Mouse (Mus musculus) small intestine, adult 2 months (tissue): ENCODE data around the gene Clk3. TPM values are rescaled to one million over a fixed set of nuclear protein-coding genes. Genes with fewer than 3 reads are reported as not detected.

Source experiments
- H3K27ac ChIP-seq: fragments of 200-500 bp; 2 replicates; pipeline ENCODE4 v1.5.1; 2012; ENCODE audit warnings: low read depth, low read length, control low read depth, inconsistent platforms; ENCODE audit not compliant: insufficient read depth
- H3K27me3 ChIP-seq: fragments of 200-500 bp; 2 replicates; pipeline ENCODE4 v1.6.1; 2012; ENCODE audit warnings: mild to moderate bottlenecking, moderate library complexity, low read length, inconsistent platforms; ENCODE audit not compliant: control insufficient read depth, insufficient read depth
- H3K36me3 ChIP-seq: fragments of 200-500 bp; 2 replicates; pipeline ENCODE4 v1.6.1; 2012; ENCODE audit warnings: mild to moderate bottlenecking, low read length, control low read depth, inconsistent platforms; ENCODE audit not compliant: control insufficient read depth, insufficient read depth
- H3K4me1 ChIP-seq: fragments of 200-500 bp; 2 replicates; pipeline ENCODE4 v1.6.1; 2012; ENCODE audit warnings: low read length, inconsistent platforms, mixed read lengths; ENCODE audit not compliant: control insufficient read depth, insufficient read depth, insufficient read length
- H3K4me3 ChIP-seq: fragments of 200-500 bp; 2 replicates; pipeline ENCODE4 v1.5.1; 2012; ENCODE audit warnings: low read depth, mild to moderate bottlenecking, control low read depth, inconsistent platforms, low read length, moderate library complexity
- CTCF ChIP-seq: fragments of 200-500 bp; IDR thresholded peaks from 2 replicates; pipeline ENCODE4 v1.5.1; 2012; ENCODE audit warnings: low read depth, mild to moderate bottlenecking, control low read depth, inconsistent platforms, low read length, moderate library complexity, mixed read lengths; ENCODE audit not compliant: insufficient replicate concordance, insufficient read length; ENCODE audit errors: extremely low read depth
- POLR2A ChIP-seq: fragments of 200-500 bp; IDR thresholded peaks from 2 replicates; pipeline ENCODE4 v1.6.1; 2012; ENCODE audit warnings: low read depth, mild to moderate bottlenecking, control low read depth, inconsistent platforms, low read length, moderate library complexity
- WGBS: fragments of 180-500 bp; shearing (Covaris S2); methylation state at CpG from one replicate; pipeline ENCODE4 v1.1.7; 2018; 5-methylcytosine and 5-hydroxymethylcytosine counted together
- polyA plus RNA-seq: library from polyadenylated mRNA; depleted of rRNA; stranded (reverse); fragments of >200 nt; gene quantifications from 2 replicates; pipeline ENCODE4 v1.2.3, GENCODE M21; 2012

Clk3 gene
- polyA plus RNA-seq, 1 experiment, result 66.1 TPM

GRCm38 (mm10) chr9:57797456-57797855 lies 31.8 kb upstream of the Clk3 start:
- Histone ChIP-seq H3K4me3 (no peak overlapping the region), H3K27ac (no peak overlapping the region), H3K27me3 (no peaks in the 10 kb centered on the region), H3K36me3 (peaks cover 47% of the 10 kb centered on the region), H3K4me1 (peaks cover 5% of the 10 kb centered on the region; the same call in 1 of the 2 replicates)
- TF ChIP-seq CTCF (no peak), POLR2A (no peak)
- WGBS, result 87% methylated on average over 8 of the region's 8 CpGs

GRCm38 (mm10) chr9:57789733-57790132 lies 24.1 kb upstream of the Clk3 start:
- Histone ChIP-seq H3K27ac (no peak overlapping the region), H3K4me1 (peaks cover 3% of the 10 kb centered on the region; the same call in 1 of the 2 replicates), H3K27me3 (no peaks in the 10 kb centered on the region), H3K36me3 (peaks cover 27% of the 10 kb centered on the region), H3K4me3 (no peak overlapping the region)
- TF ChIP-seq CTCF (no peak), POLR2A (no peak)
- WGBS, result 81% methylated on average over 3 of the region's 3 CpGs

DNA sequence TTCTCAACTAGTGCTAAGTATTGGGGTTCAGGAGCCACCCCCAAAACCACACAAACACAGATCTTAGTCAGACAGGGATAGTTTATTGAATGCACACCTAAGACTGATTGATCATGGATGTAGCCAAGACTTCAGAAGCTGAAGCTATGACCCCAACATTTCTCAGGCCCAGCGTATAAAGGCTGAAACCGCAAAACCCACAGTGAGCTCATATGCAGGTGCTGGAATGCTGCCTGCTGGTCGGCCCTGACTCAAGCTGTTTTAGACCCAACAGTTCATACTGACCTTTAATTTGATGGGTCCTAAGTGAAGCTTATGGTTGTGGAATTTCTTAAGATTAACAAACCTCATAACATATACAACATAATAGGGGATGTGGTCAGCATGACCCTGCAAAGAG lies 17.0 kb upstream of the Clk3 start:
- H3K36me3 ChIP-seq, result no peaks in the 10 kb centered on the region
- TF ChIP-seq POLR2A (no peak), CTCF (no peak)
- no peak overlapping the region for H3K27ac ChIP-seq
- H3K4me3 ChIP-seq, result no peak overlapping the region
- peaks cover 3% of the 10 kb centered on the region; the same call in 1 of the 2 replicates for H3K4me1 ChIP-seq
- 87% methylated on average over 3 of the region's 3 CpGs for WGBS
- H3K27me3 ChIP-seq, result no peaks in the 10 kb centered on the region

GRCm38 (mm10) chr9:57775736-57776135 lies 10.1 kb upstream of the Clk3 start:
- H3K36me3 ChIP-seq, result no peaks in the 10 kb centered on the region
- H3K27me3 ChIP-seq, result no peaks in the 10 kb centered on the region
- H3K4me3 ChIP-seq, result no peak overlapping the region
- TF ChIP-seq CTCF (no peak), POLR2A (no peak)
- no peak overlapping the region for H3K27ac ChIP-seq
- WGBS, result 68% methylated on average over 4 of the region's 4 CpGs
- H3K4me1 ChIP-seq, result no peaks in the 10 kb centered on the region; the same call in 1 of the 2 replicates

DNA sequence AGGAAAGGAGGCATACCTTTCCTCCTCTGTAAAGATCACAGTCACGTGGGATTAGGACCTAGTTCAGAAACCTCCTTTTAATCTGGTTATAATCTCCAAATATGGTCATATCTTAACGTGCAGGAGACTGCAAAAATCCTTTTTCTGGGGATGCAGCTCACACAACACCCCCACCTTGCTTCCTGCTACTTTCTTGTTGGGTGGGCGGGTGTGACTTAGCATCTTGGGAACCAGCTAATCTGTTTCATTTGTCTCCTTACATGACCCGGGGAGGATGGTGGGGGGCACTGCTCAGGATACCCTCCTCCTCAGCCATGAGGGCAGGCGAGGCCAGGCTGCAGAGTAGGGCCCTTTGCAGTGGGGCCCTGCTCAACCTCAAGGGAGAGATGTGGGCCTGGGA lies 9.4 kb upstream of the Clk3 start:
- no peak for TF ChIP-seq POLR2A
- no peak for TF ChIP-seq CTCF
- Histone ChIP-seq H3K36me3 (no peaks in the 10 kb centered on the region), H3K4me3 (no peak overlapping the region), H3K27ac (no peak overlapping the region), H3K4me1 (no peaks in the 10 kb centered on the region; the same call in 1 of the 2 replicates), H3K27me3 (no peaks in the 10 kb centered on the region)
- WGBS, result 77% methylated on average over 5 of the region's 5 CpGs

DNA sequence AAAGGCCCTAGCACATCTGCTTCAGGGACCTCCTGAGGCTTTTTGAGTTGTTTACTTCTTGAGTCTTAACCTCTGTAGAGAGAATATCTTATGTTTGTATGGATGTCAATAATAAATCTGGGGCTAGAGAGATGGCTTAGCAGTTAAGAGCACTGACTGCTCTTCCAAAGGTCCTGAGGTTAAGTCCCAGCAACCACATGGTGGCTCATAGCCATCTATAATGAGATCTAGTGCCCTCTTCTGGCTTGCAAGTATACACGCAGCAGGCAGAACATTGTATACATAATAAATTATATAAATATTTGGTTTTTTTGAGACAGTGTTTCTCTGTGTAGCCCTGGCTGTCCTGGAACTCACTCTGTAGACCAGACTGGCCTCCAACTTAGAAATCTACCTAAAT lies 8.5 kb upstream of the Clk3 start:
- no peaks in the 10 kb centered on the region; the same call in 1 of the 2 replicates for H3K4me1 ChIP-seq
- no peak for TF ChIP-seq POLR2A
- TF ChIP-seq CTCF, result no peak
- H3K27me3 ChIP-seq, result no peaks in the 10 kb centered on the region
- no peak overlapping the region for H3K27ac ChIP-seq
- H3K4me3 ChIP-seq, result no peak overlapping the region
- WGBS, result 2% methylated on average over 1 of the region's 1 CpGs
- H3K36me3 ChIP-seq, result no peaks in the 10 kb centered on the region

DNA sequence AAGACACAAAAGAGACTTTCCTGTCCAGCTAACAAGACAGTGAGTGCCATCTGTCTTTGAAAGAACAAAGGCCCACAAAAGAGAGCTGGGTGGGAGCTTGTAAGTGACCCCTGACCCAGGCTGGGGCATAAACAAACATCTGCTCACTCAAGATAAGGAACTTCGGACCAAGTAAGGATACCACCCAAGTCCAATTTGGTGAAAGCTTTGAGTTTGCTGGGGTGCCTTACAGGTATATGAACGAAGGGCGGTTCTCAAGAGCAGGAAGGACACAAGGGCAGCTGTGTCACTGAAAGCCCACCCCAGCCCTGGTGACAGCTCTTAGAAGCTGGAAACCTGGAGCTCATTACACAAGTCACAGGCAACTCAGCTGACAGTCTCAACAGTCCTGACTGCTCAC lies 8.1 kb upstream of the Clk3 start:
- H3K4me1 ChIP-seq, result no peaks in the 10 kb centered on the region; the same call in 1 of the 2 replicates
- H3K36me3 ChIP-seq, result no peaks in the 10 kb centered on the region
- WGBS, result 69% methylated on average over 3 of the region's 3 CpGs
- H3K4me3 ChIP-seq, result no peak overlapping the region
- TF ChIP-seq POLR2A (no peak), CTCF (no peak)
- H3K27ac ChIP-seq, result no peak overlapping the region
- no peaks in the 10 kb centered on the region for H3K27me3 ChIP-seq
